Mouse (Mus musculus) forebrain, embryonic 12.5 days (tissue): ENCODE results near the gene Dnajc7. TPM values are rescaled to one million over a fixed set of nuclear protein-coding genes. Genes with fewer than 3 reads are reported as not detected.

Experiments
- ATAC-seq: fragments of 200-750 bp; cut with Nextera tagmentation; 2 replicates; pipeline ENCODE4 v1.8.0; 2017; ENCODE audit warnings: moderate TSS enrichment; ENCODE audit not compliant: low FRiP score
- H3K27ac ChIP-seq: fragments of 300-500 bp; sonication (generic); 2 replicates; pipeline ENCODE4 v1.5.1; 2016; ENCODE audit warnings: mild to moderate bottlenecking
- H3K27me3 ChIP-seq: fragments of 300-500 bp; sonication (generic); 2 replicates; pipeline ENCODE4 v1.6.1; 2016; ENCODE audit warnings: mild to moderate bottlenecking
- H3K36me3 ChIP-seq: fragments of 300-500 bp; sonication (generic); replicated peaks from 2 replicates; pipeline ENCODE4 v1.6.1; 2016; ENCODE audit warnings: mild to moderate bottlenecking
- H3K4me1 ChIP-seq: fragments of 300-500 bp; sonication (generic); 2 replicates; pipeline ENCODE4 v1.6.1; 2016
- H3K4me2 ChIP-seq: fragments of 300-500 bp; sonication (generic); 2 replicates; pipeline ENCODE4 v1.6.1; 2016; ENCODE audit warnings: mild to moderate bottlenecking, moderate library complexity
- H3K4me3 ChIP-seq: fragments of 300-500 bp; sonication (generic); replicated peaks from 2 replicates; pipeline ENCODE4 v1.5.1; 2016; ENCODE audit warnings: mild to moderate bottlenecking
- H3K9ac ChIP-seq: fragments of 300-500 bp; sonication (generic); 2 replicates; pipeline ENCODE4 v1.6.1; 2016; ENCODE audit warnings: mild to moderate bottlenecking
- H3K9me3 ChIP-seq: fragments of 300-500 bp; sonication (generic); 2 replicates; pipeline ENCODE4 v1.6.1; 2016
- WGBS: fragments of 180-500 bp; shearing (Covaris S2); methylation state at CpG from one replicate; pipeline ENCODE4 v1.1.7; 2016; 5-methylcytosine and 5-hydroxymethylcytosine counted together
- polyA plus RNA-seq: library from polyadenylated mRNA; unstranded; fragments of >200 nt; fragmentation: Nextera tagmentation; extraction: Ambion mirVana; gene quantifications from 2 replicates; pipeline ENCODE4 v1.2.1, GENCODE M21; 2016

Dnajc7 gene
- polyA plus RNA-seq, 1 experiment from 2014 or later, result 299 TPM

- Histone ChIP-seq H3K9ac (peak within 1 kb of the TSS; percentile 71), H3K27me3 (peaks cover 23% of the 10 kb centered on the region), H3K4me3 (peak within 1 kb of the TSS; percentile 69), H3K4me2 (peak within 1 kb of the TSS; percentile 83), H3K4me1 (peaks cover 27% of the 10 kb centered on the region), H3K36me3 (peaks cover 20% of the 10 kb centered on the region), H3K27ac (0 out of 2 replicates have a peak within 1 kb of the TSS, but pooled peaks have one; percentile 50), H3K9me3 (no peaks in the 10 kb centered on the region)
- peak; percentile 64 for ATAC-seq
- 3% methylated on average over 47 of the region's 47 CpGs for WGBS
Observed at GRCm38 (mm10) chr11:100574708-100575483, 45.1 kb downstream of the Dnajc7 start, which contains the start of gene Cnp. Cnp (plus strand) TSS chr11:100574904.

DNA sequence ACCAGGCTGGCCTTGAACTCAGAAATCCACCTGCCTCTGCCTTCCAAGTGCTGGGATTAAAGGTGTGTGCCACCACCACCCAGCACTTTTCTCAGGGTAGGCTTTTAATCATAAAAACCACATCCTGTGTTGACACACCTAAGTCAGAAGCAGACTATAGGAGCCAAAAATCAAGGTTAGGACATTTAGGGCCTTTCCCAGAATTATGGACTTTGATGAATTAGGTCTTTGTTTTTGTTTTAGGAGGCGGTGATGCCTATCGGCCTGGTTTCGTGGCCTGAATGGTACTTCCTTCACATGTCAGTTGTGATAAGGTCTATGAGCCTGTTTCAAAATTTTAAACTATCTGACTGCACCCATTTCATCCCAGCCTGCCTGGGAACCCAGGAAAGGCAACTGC, 45.8 kb downstream of the Dnajc7 start:
- ATAC-seq, result no peak
- no peaks in the 10 kb centered on the region for H3K9me3 ChIP-seq
- H3K4me3 ChIP-seq, result peak overlapping the region; percentile 69
- H3K9ac ChIP-seq, result no peak overlapping the region
- no peak overlapping the region for H3K27ac ChIP-seq
- H3K4me2 ChIP-seq, result peak overlapping the region; percentile 83; the same call in 1 of the 2 replicates
- H3K4me1 ChIP-seq, result peaks cover 27% of the 10 kb centered on the region
- H3K36me3 ChIP-seq, result peaks cover 12% of the 10 kb centered on the region
- peaks cover 23% of the 10 kb centered on the region for H3K27me3 ChIP-seq
- 97% methylated on average over 3 of the region's 3 CpGs for WGBS

GRCm38 (mm10) chr11:100571202-100571567, 48.8 kb downstream of the Dnajc7 start:
- Histone ChIP-seq H3K4me2 (peak overlapping the region; percentile 48), H3K9me3 (no peaks in the 10 kb centered on the region), H3K9ac (no peak overlapping the region), H3K4me3 (peak overlapping the region; percentile 14), H3K27ac (no peak overlapping the region), H3K36me3 (no peaks in the 10 kb centered on the region), H3K27me3 (peaks cover 23% of the 10 kb centered on the region), H3K4me1 (peaks cover 27% of the 10 kb centered on the region)
- 10% methylated on average over 16 of the region's 16 CpGs for WGBS
- ATAC-seq, result no peak

- no peak overlapping the region for H3K9ac ChIP-seq
- peaks cover 21% of the 10 kb centered on the region for H3K4me1 ChIP-seq
- peak; percentile 58 for ATAC-seq
- H3K4me3 ChIP-seq, result peak overlapping the region; percentile 14
- peaks cover 23% of the 10 kb centered on the region for H3K27me3 ChIP-seq
- no peaks in the 10 kb centered on the region for H3K36me3 ChIP-seq
- H3K27ac ChIP-seq, result no peak overlapping the region
- no peaks in the 10 kb centered on the region for H3K9me3 ChIP-seq
- peak overlapping the region; percentile 48 for H3K4me2 ChIP-seq
- WGBS, result 8% methylated on average over 8 of the region's 8 CpGs
Observed at GRCm38 (mm10) chr11:100570430-100571201, 49.4 kb downstream of the Dnajc7 start.

DNA sequence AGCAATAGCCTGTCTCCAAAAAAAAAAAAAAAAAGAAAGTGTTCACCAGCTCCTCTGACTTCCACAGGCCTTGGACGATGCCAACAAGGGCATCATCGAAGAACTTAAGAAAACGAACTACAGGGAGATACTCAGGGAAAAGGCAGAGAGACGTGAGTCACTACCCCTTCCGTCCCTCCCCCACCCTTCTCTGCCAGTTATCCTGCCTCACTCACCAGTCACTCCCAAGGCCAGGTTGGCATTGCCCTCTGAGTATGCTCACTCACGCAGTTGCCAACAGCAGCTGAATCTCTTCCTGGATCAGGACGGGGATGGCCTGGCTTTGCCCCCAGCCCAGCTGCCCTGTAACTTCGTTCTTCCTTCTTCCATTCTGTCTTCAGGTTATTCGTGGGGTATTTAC, 50.2 kb downstream of the Dnajc7 start:
- Histone ChIP-seq H3K36me3 (no peaks in the 10 kb centered on the region), H3K4me1 (peaks cover 13% of the 10 kb centered on the region), H3K9me3 (no peaks in the 10 kb centered on the region), H3K27me3 (peaks cover 23% of the 10 kb centered on the region), H3K4me2 (no peak overlapping the region), H3K4me3 (no peak overlapping the region), H3K27ac (no peak overlapping the region), H3K9ac (no peak overlapping the region)
- no peak for ATAC-seq
- WGBS, result 66% methylated on average over 9 of the region's 9 CpGs

GRCm38 (mm10) chr11:100568692-100569091, 51.3 kb downstream of the Dnajc7 start:
- peaks cover 9% of the 10 kb centered on the region for H3K4me1 ChIP-seq
- peaks cover 23% of the 10 kb centered on the region for H3K27me3 ChIP-seq
- no peak overlapping the region for H3K27ac ChIP-seq
- no peak overlapping the region for H3K4me2 ChIP-seq
- no peaks in the 10 kb centered on the region for H3K9me3 ChIP-seq
- 85% methylated on average over 8 of the region's 8 CpGs for WGBS
- H3K9ac ChIP-seq, result no peak overlapping the region
- no peak for ATAC-seq
- H3K4me3 ChIP-seq, result no peak overlapping the region
- H3K36me3 ChIP-seq, result no peaks in the 10 kb centered on the region

- Histone ChIP-seq H3K9me3 (no peaks in the 10 kb centered on the region), H3K4me3 (no peak overlapping the region), H3K27ac (no peak overlapping the region), H3K9ac (no peak overlapping the region), H3K4me1 (peaks cover 9% of the 10 kb centered on the region), H3K36me3 (no peaks in the 10 kb centered on the region), H3K27me3 (peaks cover 23% of the 10 kb centered on the region), H3K4me2 (no peak overlapping the region)
- no peak for ATAC-seq
- WGBS, result 80% methylated on average over 9 of the region's 9 CpGs
Observed at GRCm38 (mm10) chr11:100567815-100568245, 52.1 kb downstream of the Dnajc7 start.

- H3K9ac ChIP-seq, result no peak overlapping the region
- ATAC-seq, result no peak
- H3K27ac ChIP-seq, result no peak overlapping the region
- H3K4me3 ChIP-seq, result no peak overlapping the region
- no peaks in the 10 kb centered on the region for H3K36me3 ChIP-seq
- H3K4me2 ChIP-seq, result no peak overlapping the region
- 71% methylated on average over 5 of the region's 5 CpGs for WGBS
- H3K27me3 ChIP-seq, result peaks cover 17% of the 10 kb centered on the region
- no peaks in the 10 kb centered on the region for H3K9me3 ChIP-seq
- H3K4me1 ChIP-seq, result peaks cover 9% of the 10 kb centered on the region
Observed at GRCm38 (mm10) chr11:100567229-100567628, 52.7 kb downstream of the Dnajc7 start.

DNA sequence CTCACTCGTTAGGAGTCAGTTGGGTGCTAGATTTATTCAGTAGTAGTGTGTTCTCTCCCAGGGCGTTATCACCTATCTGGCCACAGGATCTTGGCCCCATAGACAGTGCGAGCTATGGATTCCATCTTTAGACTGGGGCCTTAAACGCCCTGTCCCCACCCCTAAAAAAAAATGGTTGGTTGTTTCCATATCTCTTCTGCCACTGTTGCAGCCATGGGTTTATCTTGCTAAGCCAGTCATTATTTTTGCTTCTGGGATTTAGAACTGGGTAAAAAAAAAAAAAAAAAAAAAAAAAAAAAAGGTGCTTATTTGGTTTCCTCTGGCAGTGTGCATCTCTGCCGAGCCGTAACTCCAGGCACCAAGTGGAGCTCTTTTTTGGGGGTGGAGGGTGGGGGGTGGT, 55.3 kb downstream of the Dnajc7 start:
- H3K4me2 ChIP-seq, result no peak overlapping the region
- ATAC-seq, result no peak
- H3K9me3 ChIP-seq, result no peaks in the 10 kb centered on the region
- H3K36me3 ChIP-seq, result no peaks in the 10 kb centered on the region
- no peak overlapping the region for H3K9ac ChIP-seq
- no peak overlapping the region for H3K4me3 ChIP-seq
- 89% methylated on average over 6 of the region's 6 CpGs for whole genome bisulfite sequencing
- no peaks in the 10 kb centered on the region for H3K27me3 ChIP-seq
- H3K27ac ChIP-seq, result no peak overlapping the region
- no peaks in the 10 kb centered on the region for H3K4me1 ChIP-seq

DNA sequence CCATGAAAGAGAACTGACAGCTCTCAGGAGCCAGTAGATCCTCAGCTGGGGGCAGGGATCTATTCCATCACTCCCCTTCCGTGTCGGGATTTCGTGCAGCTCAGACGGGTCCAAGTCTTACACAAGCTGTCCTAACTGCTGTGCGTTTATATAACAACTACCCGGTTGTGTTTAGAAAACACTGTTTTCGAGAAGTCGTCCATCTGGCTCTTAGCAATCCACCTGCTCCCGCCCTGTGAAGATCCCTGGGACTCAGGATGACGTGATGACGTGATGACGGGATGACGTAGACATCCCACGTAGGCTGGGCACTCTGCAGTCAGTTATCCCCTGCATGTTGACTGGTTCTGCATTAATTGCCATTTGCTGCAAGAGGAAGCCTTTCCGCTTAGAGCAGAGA, 55.7 kb downstream of the Dnajc7 start:
- WGBS, result 76% methylated on average over 15 of the region's 15 CpGs
- ATAC-seq, result no peak
- no peak overlapping the region for H3K27ac ChIP-seq

GRCm38 (mm10) chr11:100561748-100562147, 58.2 kb downstream of the Dnajc7 start:
- Histone ChIP-seq H3K4me3 (no peak overlapping the region), H3K9ac (no peak overlapping the region), H3K4me2 (no peak overlapping the region), H3K4me1 (no peaks in the 10 kb centered on the region), H3K36me3 (no peaks in the 10 kb centered on the region), H3K9me3 (no peaks in the 10 kb centered on the region), H3K27ac (no peak overlapping the region), H3K27me3 (no peaks in the 10 kb centered on the region)
- ATAC-seq, result no peak
- 41% methylated on average over 5 of the region's 5 CpGs for WGBS

More for the DNA sequence above, 55.7 kb downstream of the Dnajc7 start:
- no peak overlapping the region for H3K4me2 ChIP-seq
- H3K4me1 ChIP-seq, result no peaks in the 10 kb centered on the region
- no peaks in the 10 kb centered on the region for H3K27me3 ChIP-seq
- no peak overlapping the region for H3K4me3 ChIP-seq
- no peaks in the 10 kb centered on the region for H3K36me3 ChIP-seq
- H3K9ac ChIP-seq, result no peak overlapping the region
- H3K9me3 ChIP-seq, result no peaks in the 10 kb centered on the region

DNA sequence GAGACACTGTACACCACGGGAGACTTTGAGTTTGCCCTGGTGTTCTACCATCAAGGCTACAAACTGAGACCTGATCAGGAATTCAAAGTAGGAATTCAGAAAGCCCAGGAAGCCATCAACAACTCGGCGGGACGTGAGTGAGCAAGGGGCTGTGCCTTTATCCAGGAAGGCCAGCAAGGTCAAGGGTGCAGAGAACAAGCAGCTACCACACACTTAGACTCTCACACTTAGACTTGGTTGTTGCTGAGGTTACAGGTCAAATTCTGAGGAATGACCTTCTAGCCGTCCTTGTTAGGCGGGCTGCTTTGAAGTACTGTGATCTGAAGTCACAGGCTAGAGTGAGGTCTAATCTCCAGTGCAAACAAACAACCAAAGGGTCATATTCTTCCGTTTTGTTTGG, 60.5 kb downstream of the Dnajc7 start:
- H3K4me1 ChIP-seq, result peaks cover 5% of the 10 kb centered on the region
- no peaks in the 10 kb centered on the region for H3K36me3 ChIP-seq
- no peak for ATAC-seq
- 64% methylated on average over 7 of the region's 7 CpGs for WGBS
- H3K9ac ChIP-seq, result no peak overlapping the region
- no peak overlapping the region for H3K27ac ChIP-seq
- H3K4me3 ChIP-seq, result no peak overlapping the region
- H3K9me3 ChIP-seq, result no peaks in the 10 kb centered on the region
- no peak overlapping the region for H3K4me2 ChIP-seq
- H3K27me3 ChIP-seq, result no peaks in the 10 kb centered on the region
